Mouse (Mus musculus) stomach, postnatal 0 days (tissue): ENCODE measurements around the gene Rbm28. TPM values are rescaled to one million over a fixed set of nuclear protein-coding genes. Genes with fewer than 3 reads are reported as not detected.

Experiments
- ATAC-seq: fragments of 200-750 bp; cut with Nextera tagmentation; 2 replicates; pipeline ENCODE4 v1.8.0; 2017; ENCODE audit not compliant: low FRiP score, low TSS enrichment
- DNase-seq: peaks from one replicate; pipeline ENCODE4 v3.0.0-alpha.2; 2016; ENCODE audit warnings: low spot score
- H3K27ac ChIP-seq: fragments of 300-500 bp; sonication (generic); replicated peaks from 2 replicates; pipeline ENCODE4 v1.5.1; 2014; ENCODE audit warnings: mild to moderate bottlenecking, control low read depth
- H3K27me3 ChIP-seq: fragments of 300-500 bp; sonication (generic); 2 replicates; pipeline ENCODE4 v1.6.1; 2014; ENCODE audit warnings: low read length; ENCODE audit not compliant: control insufficient read depth, insufficient read depth
- H3K36me3 ChIP-seq: fragments of 300-500 bp; sonication (generic); 2 replicates; pipeline ENCODE4 v1.6.1; 2014; ENCODE audit warnings: low read length, mixed read lengths; ENCODE audit not compliant: control insufficient read depth, insufficient read depth
- H3K4me1 ChIP-seq: fragments of 300-500 bp; sonication (generic); replicated peaks from 2 replicates; pipeline ENCODE4 v1.6.1; 2014; ENCODE audit warnings: antibody characterized with exemption; ENCODE audit not compliant: control insufficient read depth, insufficient read depth
- H3K4me2 ChIP-seq: fragments of 300-500 bp; sonication (generic); replicated peaks from 2 replicates; pipeline ENCODE4 v1.6.1; 2014; ENCODE audit warnings: low read depth, mild to moderate bottlenecking, control low read depth, moderate library complexity
- H3K4me3 ChIP-seq: fragments of 300-500 bp; sonication (generic); 2 replicates; pipeline ENCODE4 v1.5.1; 2014; ENCODE audit warnings: low read depth, low read length, control low read depth
- H3K9ac ChIP-seq: fragments of 300-500 bp; sonication (generic); 2 replicates; pipeline ENCODE4 v1.6.1; 2014; ENCODE audit warnings: mild to moderate bottlenecking, low read length, control low read depth, mixed read lengths
- H3K9me3 ChIP-seq: fragments of 300-500 bp; sonication (generic); 2 replicates; pipeline ENCODE4 v1.6.1; 2016; ENCODE audit warnings: low read length; ENCODE audit not compliant: control insufficient read depth
- CTCF ChIP-seq: IDR thresholded peaks from 2 replicates; pipeline ENCODE4 v1.5.1; 2016; ENCODE audit warnings: antibody characterized with exemption, low read depth, mild to moderate bottlenecking, moderate library complexity
- EP300 ChIP-seq: optimal IDR thresholded peaks from 2 replicates; pipeline ENCODE3; 2016; ENCODE audit warnings: antibody characterized with exemption
- WGBS: fragments of 180-500 bp; shearing (Covaris S2); extraction: QIAGEN DNeasy Blood & Tissue Kit; methylation state at CpG from one replicate; pipeline ENCODE4 v1.1.7; 2014; 5-methylcytosine and 5-hydroxymethylcytosine counted together
- polyA plus RNA-seq: library from polyadenylated mRNA; unstranded; fragments of >200 nt; fragmentation: Nextera tagmentation; extraction: Ambion mirVana; gene quantifications from 2 replicates; pipeline ENCODE4 v1.2.1, GENCODE M21; 2015

Rbm28 gene
- polyA plus RNA-seq, 1 experiment from 2014 or later: 11.8 TPM

DNA sequence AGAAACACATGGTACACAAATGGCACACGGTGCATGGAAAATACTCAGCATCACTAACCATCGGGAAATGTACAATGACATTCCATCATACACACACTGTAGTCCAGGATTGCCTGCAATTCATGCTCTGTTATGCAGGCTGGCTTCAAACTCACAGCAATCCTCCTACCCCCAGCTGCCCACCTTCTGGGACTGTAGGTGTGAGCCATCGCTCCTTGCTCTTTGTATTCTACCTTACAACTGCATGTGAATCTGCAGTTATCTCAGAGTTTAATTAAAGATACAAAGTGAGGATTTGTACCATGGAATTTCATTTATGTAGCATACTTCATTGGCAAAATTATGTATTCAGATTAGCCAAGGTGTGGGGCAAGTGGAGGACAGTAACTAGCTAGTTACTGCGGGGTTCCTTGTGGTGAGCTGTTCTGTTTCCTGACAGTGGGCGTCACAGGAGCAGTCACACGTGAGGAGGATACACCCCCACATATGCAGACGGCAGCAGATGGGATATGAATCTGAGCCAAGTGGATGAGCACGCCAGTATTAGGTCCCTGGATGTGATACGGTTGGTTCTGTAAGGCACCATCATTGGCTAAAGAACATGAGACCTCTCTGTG, 63.5 kb downstream of the Rbm28 start:
- WGBS: 77% methylated on average over 9 of the region's 9 CpGs
- ATAC-seq: no peak
- Histone ChIP-seq H3K9me3 (no peaks in the 10 kb centered on the region), H3K27me3 (no peaks in the 10 kb centered on the region), H3K4me2 (no peak overlapping the region), H3K9ac (no peak overlapping the region), H3K4me1 (no peaks in the 10 kb centered on the region), H3K27ac (no peak overlapping the region), H3K4me3 (no peak overlapping the region), H3K36me3 (no peaks in the 10 kb centered on the region)
- DNase-seq: no peak
- TF ChIP-seq EP300: no peak
- no peak for TF ChIP-seq CTCF

DNA sequence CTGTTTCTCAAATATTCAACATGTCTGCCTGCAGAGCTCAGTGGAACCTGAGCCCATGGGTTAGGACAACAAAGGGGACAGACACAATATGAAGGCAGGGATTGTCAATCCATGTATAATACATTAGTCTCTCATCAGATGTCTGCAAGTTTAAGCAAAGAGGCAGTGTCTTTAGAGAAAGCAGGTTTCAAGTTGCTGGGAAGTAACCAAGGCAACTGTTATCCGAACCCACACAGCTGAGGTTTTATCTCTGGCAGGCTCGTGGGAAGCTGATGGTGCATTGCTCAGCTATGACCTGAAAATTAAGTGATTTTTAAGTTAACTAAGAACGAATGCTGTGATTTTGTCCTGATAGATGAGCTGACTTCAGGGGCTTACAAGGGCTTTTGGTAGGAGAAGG, 64.4 kb downstream of the Rbm28 start:
- Histone ChIP-seq H3K9me3 (no peaks in the 10 kb centered on the region), H3K27me3 (no peaks in the 10 kb centered on the region), H3K9ac (no peak overlapping the region), H3K27ac (no peak overlapping the region), H3K4me1 (no peaks in the 10 kb centered on the region), H3K4me3 (no peak overlapping the region), H3K4me2 (no peak overlapping the region), H3K36me3 (no peaks in the 10 kb centered on the region)
- no peak for ATAC-seq
- DNase-seq: no peak
- no peak for TF ChIP-seq EP300
- TF ChIP-seq CTCF: no peak
- 20% methylated on average over 3 of the region's 3 CpGs for WGBS

GRCm38 (mm10) chr6:29099536-29100170, 65.2 kb downstream of the Rbm28 start:
- H3K4me3 ChIP-seq: no peak overlapping the region
- H3K27me3 ChIP-seq: no peaks in the 10 kb centered on the region
- no peaks in the 10 kb centered on the region for H3K36me3 ChIP-seq
- DNase-seq: no peak
- no peak for ATAC-seq
- WGBS: 38% methylated on average over 14 of the region's 14 CpGs
- H3K4me2 ChIP-seq: no peak overlapping the region
- H3K27ac ChIP-seq: no peak overlapping the region
- H3K9ac ChIP-seq: no peak overlapping the region
- TF ChIP-seq CTCF (no peak), EP300 (no peak)
- H3K4me1 ChIP-seq: no peaks in the 10 kb centered on the region
- H3K9me3 ChIP-seq: no peaks in the 10 kb centered on the region

- Histone ChIP-seq H3K27ac (no peak overlapping the region), H3K4me2 (no peak overlapping the region), H3K4me1 (no peaks in the 10 kb centered on the region), H3K9me3 (no peaks in the 10 kb centered on the region), H3K36me3 (no peaks in the 10 kb centered on the region), H3K9ac (no peak overlapping the region), H3K27me3 (no peaks in the 10 kb centered on the region), H3K4me3 (no peak overlapping the region)
- WGBS: 58% methylated on average over 11 of the region's 11 CpGs
- DNase-seq: no peak
- no peak for ATAC-seq
- TF ChIP-seq CTCF (peak; percentile 37), EP300 (no peak)
These were observed 71.9 kb downstream of the Rbm28 start for GRCm38 (mm10) chr6:29092904-29093303.

GRCm38 (mm10) chr6:29092234-29092633, 72.6 kb downstream of the Rbm28 start:
- no peak overlapping the region for H3K9ac ChIP-seq
- no peaks in the 10 kb centered on the region for H3K9me3 ChIP-seq
- DNase-seq (no peak), ATAC-seq (no peak)
- H3K27me3 ChIP-seq: no peaks in the 10 kb centered on the region
- H3K36me3 ChIP-seq: no peaks in the 10 kb centered on the region
- no peak for TF ChIP-seq EP300
- TF ChIP-seq CTCF: no peak
- H3K4me2 ChIP-seq: no peak overlapping the region
- H3K4me3 ChIP-seq: no peak overlapping the region
- no peaks in the 10 kb centered on the region for H3K4me1 ChIP-seq
- WGBS: 85% methylated on average over 7 of the region's 7 CpGs
- no peak overlapping the region for H3K27ac ChIP-seq

GRCm38 (mm10) chr6:29087921-29088709, 76.7 kb downstream of the Rbm28 start:
- H3K27me3 ChIP-seq: no peaks in the 10 kb centered on the region
- ATAC-seq (no peak), DNase-seq (no peak)
- no peak overlapping the region for H3K4me2 ChIP-seq
- no peaks in the 10 kb centered on the region for H3K4me1 ChIP-seq
- WGBS: 65% methylated on average over 7 of the region's 7 CpGs
- no peak overlapping the region for H3K9ac ChIP-seq
- TF ChIP-seq CTCF (no peak), EP300 (no peak)
- H3K36me3 ChIP-seq: no peaks in the 10 kb centered on the region
- H3K27ac ChIP-seq: no peak overlapping the region
- H3K4me3 ChIP-seq: no peak overlapping the region
- H3K9me3 ChIP-seq: no peaks in the 10 kb centered on the region
